Mouse (Mus musculus) retina, postnatal 1 day (tissue): ENCODE data around the gene Babam2.

ENCODE experiments used
- DNase-seq: peaks from one replicate; pipeline ENCODE4 v3.0.0-alpha.2; 2012

The Babam2 gene

GRCm38 (mm10) chr5:32010056-32010455, 312.6 kb downstream of the Babam2 start:
- DNase-seq: no peak

- no peak for DNase-seq
Observed at GRCm38 (mm10) chr5:32013053-32013452, 315.6 kb downstream of the Babam2 start.

GRCm38 (mm10) chr5:32014786-32015185, 317.3 kb downstream of the Babam2 start:
- DNase-seq: no peak

- DNase-seq: no peak
Observed at GRCm38 (mm10) chr5:32015949-32016478, 318.5 kb downstream of the Babam2 start.

- no peak for DNase-seq
Observed at GRCm38 (mm10) chr5:32017686-32018085, 320.2 kb downstream of the Babam2 start.

- DNase-seq: no peak
Observed at GRCm38 (mm10) chr5:32018276-32018675, 320.8 kb downstream of the Babam2 start.

GRCm38 (mm10) chr5:32029834-32030433, 332.4 kb downstream of the Babam2 start:
- no peak for DNase-seq

- no peak for DNase-seq
Observed at GRCm38 (mm10) chr5:32033185-32033584, 335.7 kb downstream of the Babam2 start.

- no peak for DNase-seq
Observed at GRCm38 (mm10) chr5:32033621-32034020, 336.1 kb downstream of the Babam2 start.

GRCm38 (mm10) chr5:32034475-32035054, 337.1 kb downstream of the Babam2 start:
- no peak for DNase-seq

GRCm38 (mm10) chr5:32035721-32036320, 338.3 kb downstream of the Babam2 start:
- DNase-seq: no peak

- no peak for DNase-seq
Observed at GRCm38 (mm10) chr5:32036896-32037295, 339.4 kb downstream of the Babam2 start.

- DNase-seq: no peak
Observed at GRCm38 (mm10) chr5:32037546-32037945, 340.1 kb downstream of the Babam2 start.

- DNase-seq: no peak
Observed at GRCm38 (mm10) chr5:32038994-32039393, 341.5 kb downstream of the Babam2 start.

- DNase-seq: no peak
Observed at GRCm38 (mm10) chr5:32039511-32039910, 342.0 kb downstream of the Babam2 start.

GRCm38 (mm10) chr5:32043153-32043552, 345.7 kb downstream of the Babam2 start:
- no peak for DNase-seq

- DNase-seq: no peak
Observed at GRCm38 (mm10) chr5:32043996-32044395, 346.5 kb downstream of the Babam2 start.

- DNase-seq: no peak
Observed at GRCm38 (mm10) chr5:32051899-32052298, 354.4 kb downstream of the Babam2 start.

- DNase-seq: no peak
Observed at GRCm38 (mm10) chr5:32052467-32052866, 355.0 kb downstream of the Babam2 start.

GRCm38 (mm10) chr5:32053476-32053875, 356.0 kb downstream of the Babam2 start:
- no peak for DNase-seq

GRCm38 (mm10) chr5:32055676-32056075, 358.2 kb downstream of the Babam2 start:
- DNase-seq: no peak

- no peak for DNase-seq
Observed at GRCm38 (mm10) chr5:32056126-32056525, 358.6 kb downstream of the Babam2 start.

GRCm38 (mm10) chr5:32058481-32059253, 361.2 kb downstream of the Babam2 start:
- DNase-seq: no peak
